Mouse (Mus musculus): Measurements from ENCODE around the gene Lrtm2.

DNA sequence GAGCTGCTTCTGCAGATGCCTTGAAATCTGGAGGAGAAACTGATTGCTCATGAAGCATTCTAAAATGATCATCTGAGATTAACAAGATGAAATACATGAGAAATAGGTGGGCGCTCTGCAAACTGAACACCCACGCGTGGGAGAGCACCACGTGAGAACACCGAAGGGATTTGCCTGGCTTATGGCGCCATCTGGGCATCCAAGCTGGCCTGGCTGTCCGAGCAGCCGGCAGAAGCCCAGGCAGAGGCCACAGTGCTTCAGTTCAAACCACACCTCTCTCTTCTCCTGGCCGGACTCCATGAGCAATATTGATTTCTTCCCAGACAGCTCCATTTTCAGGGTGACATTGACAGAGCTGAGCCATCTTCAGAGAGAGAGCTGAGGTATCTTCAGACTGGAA is 49.8 kb downstream of the Lrtm2 start:
- TF ChIP-seq POLR2A (IDR thresholded peaks at IDR 0.05; ENCODE audit: borderline replicate concordance, insufficient read depth, low read length): no peak
- peak; percentile 56; the same call in 1 of the 2 replicates for TF ChIP-seq CTCF (IDR thresholded peaks at IDR 0.05; ENCODE audit: borderline replicate concordance, insufficient read depth, low read depth, low read length)
